29 mouse cellular contexts compared by ENCODE assay signal in the genomic region with DNA sequence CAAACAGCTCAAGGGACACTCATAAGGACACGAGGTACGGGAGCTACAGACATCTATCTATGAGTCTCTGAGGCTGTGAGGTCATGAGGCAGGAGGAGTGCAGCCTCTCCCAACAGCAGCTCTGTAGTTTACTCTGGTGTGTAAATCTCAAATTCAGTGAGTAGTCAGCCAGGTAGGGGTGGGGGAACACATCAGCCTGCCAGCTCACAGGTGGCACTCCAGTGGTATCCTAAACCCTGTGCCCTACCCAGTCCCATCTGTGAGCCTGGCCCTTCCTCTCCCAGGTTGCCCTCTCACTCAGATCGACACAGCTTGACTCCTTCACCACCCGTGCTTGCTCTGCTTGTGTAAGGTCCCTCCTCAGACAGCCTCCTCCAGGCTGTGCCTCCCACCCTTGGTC.
DNase-seq lines count a peak whose midpoint lies in the region; ATAC-seq and TF ChIP-seq lines count a peak whose summit lies in the region.
"Had no signal": no experiment of that assay in that cellular context is flagged by ENCODE, and none has a peak within 500 bp of the region (broad histone marks: within the 10 kb centered on the region; RNA-seq: fewer than 3 reads in every experiment).

No protein-coding gene starts in this region.

- peaks cover 49% of the 10 kb centered on the region for H3K4me1 ChIP-seq in heart, embryonic 12.5 days (replicated peaks)
- peaks cover 13% of the 10 kb centered on the region for H3K4me1 ChIP-seq in hindbrain, embryonic 15.5 days (replicated peaks)
- H3K4me1 ChIP-seq in hindbrain, embryonic 11.5 days (replicated peaks; ENCODE audit: control insufficient read depth, insufficient read depth, low read length) = no peaks in the 10 kb centered on the region; the same call in 1 of the 2 replicates
- H3K4me1 ChIP-seq in heart, postnatal 0 days (ENCODE audit: control insufficient read depth, insufficient read depth) = peaks cover 43% of the 10 kb centered on the region

- DNase-seq in gastrocnemius, adult 2 months = no peak
- no peak for DNase-seq in gastrocnemius, adult 18-20 months (ENCODE audit: low spot score)
- no peak for DNase-seq in heart, postnatal 4 days
- no peak for DNase-seq in hindbrain, embryonic 11.5 days (ENCODE audit: low spot score)
- no peak for DNase-seq in heart, postnatal 0 days (ENCODE audit: low spot score)
- DNase-seq: adrenal gland, postnatal 10 days; cerebellum, adult 8-10 months; cerebellum, postnatal 25 days; gastrocnemius, postnatal 10 days; kidney, adult 9 months; kidney, postnatal 14 days; layer of hippocampus, adult 9-11 months; liver; lung, adult 2 months; lung, postnatal 10 days; midbrain, embryonic 14.5 days; retina, postnatal 1 day; right cerebral cortex, postnatal 14 days had no signal

- H3K27me3 ChIP-seq in heart, embryonic 12.5 days (replicated peaks) = no peaks in the 10 kb centered on the region
- H3K27me3 ChIP-seq in hindbrain, embryonic 15.5 days = no peaks in the 10 kb centered on the region
- H3K27me3 ChIP-seq in hindbrain, embryonic 11.5 days (ENCODE audit: control insufficient read depth, insufficient read depth, low read length) = no peaks in the 10 kb centered on the region
- no peaks in the 10 kb centered on the region for H3K27me3 ChIP-seq in heart, postnatal 0 days (ENCODE audit: control insufficient read depth, insufficient read depth, low read length)
- H3K27me3 ChIP-seq: embryonic facial prominence, embryonic 15.5 days; neural tube, embryonic 15.5 days; Patski had no signal

- intact Hi-C loops in gastrocnemius, adult 2 months (cut with DNase I) = loop anchor here (2.0 kb wide), 1 partner anchor 19 kb away; no protein-coding TSS in a partner anchor

- 0 out of 2 replicates have a peak overlapping the region, but pooled peaks have one; percentile 7 for H3K9ac ChIP-seq in heart, embryonic 12.5 days
- H3K9ac ChIP-seq in hindbrain, embryonic 15.5 days = no peak overlapping the region
- H3K9ac ChIP-seq in hindbrain, embryonic 11.5 days (ENCODE audit: low read depth, low read length) = no peak overlapping the region
- H3K9ac ChIP-seq in heart, postnatal 0 days (replicated peaks; ENCODE audit: low read depth, low read length) = 0 out of 2 replicates have a peak overlapping the region, but pooled peaks have one; percentile 3
- H3K9ac ChIP-seq: embryonic facial prominence, embryonic 15.5 days; liver, embryonic 14.5 days; neural tube, embryonic 15.5 days; stomach, embryonic 15.5 days had no signal

- WGBS in heart, embryonic 12.5 days = 63% methylated on average over 4 of the region's 4 CpGs
- 72% methylated on average over 4 of the region's 4 CpGs for WGBS in hindbrain, embryonic 15.5 days
- 77% methylated on average over 4 of the region's 4 CpGs for WGBS in hindbrain, embryonic 11.5 days
- WGBS in heart, postnatal 0 days = 39% methylated on average over 4 of the region's 4 CpGs

- H3K4me3 ChIP-seq in gastrocnemius, adult 2 months = no peak overlapping the region
- H3K4me3 ChIP-seq in heart, embryonic 12.5 days = no peak overlapping the region
- no peak overlapping the region for H3K4me3 ChIP-seq in hindbrain, embryonic 15.5 days
- H3K4me3 ChIP-seq in hindbrain, embryonic 11.5 days (ENCODE audit: low read depth, low read length) = no peak overlapping the region
- no peak overlapping the region for H3K4me3 ChIP-seq in heart, postnatal 0 days (ENCODE audit: low read depth, low read length)
- H3K4me3 ChIP-seq: embryonic facial prominence, embryonic 10.5 days; embryonic facial prominence, embryonic 15.5 days; neural tube, embryonic 15.5 days; stomach, embryonic 15.5 days had no signal

- H3K36me3 ChIP-seq in heart, embryonic 12.5 days = no peaks in the 10 kb centered on the region
- no peaks in the 10 kb centered on the region for H3K36me3 ChIP-seq in hindbrain, embryonic 15.5 days
- H3K36me3 ChIP-seq in hindbrain, embryonic 11.5 days (ENCODE audit: control insufficient read depth, insufficient read depth, low read length) = no peaks in the 10 kb centered on the region
- H3K36me3 ChIP-seq in heart, postnatal 0 days (replicated peaks; ENCODE audit: control insufficient read depth, insufficient read depth, low read length) = no peaks in the 10 kb centered on the region
- H3K36me3 ChIP-seq: embryonic facial prominence, embryonic 10.5 days; embryonic facial prominence, embryonic 15.5 days; neural tube, embryonic 15.5 days; stomach, embryonic 15.5 days had no signal

- TF ChIP-seq EP300 in heart, postnatal 0 days (IDR thresholded peaks at IDR 0.05; ENCODE audit: low read depth) = no peak

- H3K9me3 ChIP-seq in heart, embryonic 12.5 days (replicated peaks) = no peaks in the 10 kb centered on the region
- no peaks in the 10 kb centered on the region for H3K9me3 ChIP-seq in hindbrain, embryonic 15.5 days
- no peaks in the 10 kb centered on the region for H3K9me3 ChIP-seq in hindbrain, embryonic 11.5 days (ENCODE audit: control insufficient read depth, low read length)
- 0 out of 2 replicates have a peak, but pooled peaks cover 2% of the 10 kb centered on the region for H3K9me3 ChIP-seq in heart, postnatal 0 days (replicated peaks; ENCODE audit: control insufficient read depth, low read length)
- H3K9me3 ChIP-seq: embryonic facial prominence, embryonic 10.5 days; embryonic facial prominence, embryonic 15.5 days; neural tube, embryonic 15.5 days; stomach, embryonic 15.5 days had no signal

- H3K4me2 ChIP-seq in heart, embryonic 12.5 days = no peak overlapping the region
- no peak overlapping the region for H3K4me2 ChIP-seq in hindbrain, embryonic 15.5 days
- no peak overlapping the region for H3K4me2 ChIP-seq in hindbrain, embryonic 11.5 days (replicated peaks; ENCODE audit: low read depth, low read length)
- no peak overlapping the region for H3K4me2 ChIP-seq in heart, postnatal 0 days (ENCODE audit: low read depth, low read length)
- H3K4me2 ChIP-seq: embryonic facial prominence, embryonic 15.5 days; neural tube, embryonic 15.5 days; stomach, embryonic 15.5 days had no signal

- TF ChIP-seq CTCF in gastrocnemius, adult 2 months (IDR thresholded peaks at IDR 0.05) = no peak
- TF ChIP-seq CTCF in heart, postnatal 0 days (IDR thresholded peaks at IDR 0.05; ENCODE audit: low read depth) = no peak

- peak overlapping the region; percentile 73 for H3K27ac ChIP-seq in gastrocnemius, adult 2 months
- H3K27ac ChIP-seq in heart, embryonic 12.5 days (ENCODE audit: poor library complexity, severe bottlenecking) = peak overlapping the region; percentile 87
- no peak overlapping the region for H3K27ac ChIP-seq in hindbrain, embryonic 15.5 days (replicated peaks)
- no peak overlapping the region for H3K27ac ChIP-seq in hindbrain, embryonic 11.5 days (ENCODE audit: low read depth, low read length)
- H3K27ac ChIP-seq in heart, postnatal 0 days (ENCODE audit: low read depth) = peak overlapping the region; percentile 93
- H3K27ac ChIP-seq: embryonic facial prominence, embryonic 10.5 days; embryonic facial prominence, embryonic 15.5 days; liver, embryonic 14.5 days; macrophage; neural tube, embryonic 15.5 days; stomach, embryonic 15.5 days had no signal

- no peak for ATAC-seq in heart, embryonic 12.5 days (ENCODE audit: insufficient number of reproducible peaks, low FRiP score)
- 0 out of 2 replicates have a peak, but pooled peaks have one; percentile 17 for ATAC-seq in hindbrain, embryonic 15.5 days (ENCODE audit: low FRiP score, low read depth)
- no peak for ATAC-seq in hindbrain, embryonic 11.5 days (ENCODE audit: low FRiP score)
- no peak for ATAC-seq in heart, postnatal 0 days (ENCODE audit: insufficient read depth, low read depth)
- ATAC-seq: forebrain, embryonic 16.5 days; intestine, embryonic 16.5 days; Patski had no signal

Comparison
In these comparisons a context has a peak if more than half of its experiments do, and no peak if none do; other contexts are left out.
1. H3K27ac ChIP-seq: peak in gastrocnemius, adult 2 months (single experiment), heart, embryonic 12.5 days (single experiment) and heart, postnatal 0 days (single experiment); none in hindbrain, embryonic 15.5 days (single experiment) and hindbrain, embryonic 11.5 days (single experiment).
2. H3K9ac ChIP-seq: peak in heart, embryonic 12.5 days (single experiment) and heart, postnatal 0 days (single experiment); none in hindbrain, embryonic 15.5 days (single experiment) and hindbrain, embryonic 11.5 days (single experiment).